Mouse (Mus musculus): ENCODE results near the gene Mob1b. TPM values are rescaled to one million over a fixed set of nuclear protein-coding genes. Genes with fewer than 3 reads are reported as not detected.

Gene Mob1b
- polyA plus RNA-seq, 1 experiment from 2014 or later, result 10.4 TPM

DNA sequence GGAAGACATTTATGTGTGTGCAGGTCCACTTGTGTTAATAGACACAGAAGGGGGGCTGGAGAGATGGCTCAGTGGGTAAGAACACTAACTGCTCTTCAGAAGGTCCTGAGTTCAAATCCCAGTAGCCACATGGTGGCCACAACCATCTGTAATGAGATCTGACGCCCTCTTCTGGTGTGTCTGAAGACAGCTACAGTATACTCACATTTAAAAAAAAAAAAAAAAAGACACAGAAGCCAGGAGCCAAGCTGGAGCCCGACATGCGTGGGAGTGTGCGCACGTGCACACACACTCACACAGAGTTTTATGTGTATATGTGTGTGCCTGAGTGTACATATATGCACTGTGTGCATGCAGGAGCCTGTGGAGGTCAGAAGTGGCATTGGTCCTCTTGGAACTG is 42.0 kb downstream of the Mob1b start:
- no peak for ATAC-seq (ENCODE audit: low read depth)
- H3K27me3 ChIP-seq (ENCODE audit: control insufficient read depth, insufficient read depth, low read depth, low read length), result no peaks in the 10 kb centered on the region
- WGBS (ENCODE audit: insufficient replicate concordance), result 91% methylated on average over 5 of the region's 5 CpGs
- peaks cover 24% of the 10 kb centered on the region for H3K4me1 ChIP-seq (ENCODE audit: control insufficient read depth, low read depth, low read length)
- H3K4me3 ChIP-seq (ENCODE audit: low read depth, low read length), result no peak overlapping the region
- peaks cover 3% of the 10 kb centered on the region for H3K36me3 ChIP-seq (ENCODE audit: control insufficient read depth, insufficient read depth)
- H3K9ac ChIP-seq (ENCODE audit: low read depth, low read length), result no peak overlapping the region
- no peaks in the 10 kb centered on the region for H3K9me3 ChIP-seq (replicated peaks; ENCODE audit: control insufficient read depth, low read length)
- H3K27ac ChIP-seq (ENCODE audit: low read length), result no peak overlapping the region
- no peak overlapping the region for H3K4me2 ChIP-seq (ENCODE audit: low read depth, low read length)

DNA sequence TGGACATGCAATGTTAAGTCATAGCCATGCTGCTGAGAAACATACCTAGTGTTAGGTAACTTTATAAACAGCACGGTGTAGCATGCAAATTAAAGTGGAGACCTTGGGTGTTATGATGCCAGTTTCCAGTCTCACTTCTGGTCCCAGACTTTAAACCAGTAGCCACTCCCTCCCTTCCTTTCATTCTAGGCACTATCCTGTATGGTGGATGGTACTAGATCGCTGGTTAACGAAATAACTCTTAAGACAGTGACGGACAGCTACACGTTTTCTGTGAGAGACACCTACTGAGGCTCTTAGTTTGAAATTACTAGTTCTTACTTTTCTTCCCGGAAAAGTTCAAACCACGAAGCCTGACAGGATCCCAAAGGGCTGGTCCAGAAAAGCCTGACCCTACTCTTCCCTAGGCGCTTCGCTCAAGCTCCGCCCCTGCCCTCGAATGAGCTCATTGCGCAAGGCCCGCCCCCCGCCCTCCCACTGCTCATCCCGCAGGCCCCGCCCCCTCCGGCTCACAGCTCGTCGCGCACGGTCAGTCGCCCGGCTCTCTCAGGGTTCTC is 43.9 kb downstream of the Mob1b start:
- peaks cover 34% of the 10 kb centered on the region for H3K4me1 ChIP-seq (ENCODE audit: control insufficient read depth, low read depth, low read length)
- no peaks in the 10 kb centered on the region for H3K27me3 ChIP-seq (ENCODE audit: control insufficient read depth, insufficient read depth, low read depth, low read length)
- peak overlapping the region; percentile 78 for H3K4me2 ChIP-seq (ENCODE audit: low read depth, low read length)
- WGBS (ENCODE audit: insufficient replicate concordance), result 1% methylated on average over 23 of the region's 23 CpGs
- peak overlapping the region; percentile 66 for H3K9ac ChIP-seq (ENCODE audit: low read depth, low read length)
- peak; percentile 19 for ATAC-seq (ENCODE audit: low read depth)
- peak overlapping the region; percentile 77 for H3K27ac ChIP-seq (ENCODE audit: low read length)
- no peaks in the 10 kb centered on the region for H3K9me3 ChIP-seq (replicated peaks; ENCODE audit: control insufficient read depth, low read length)
- peak overlapping the region; percentile 99 for H3K4me3 ChIP-seq (ENCODE audit: low read depth, low read length)
- H3K36me3 ChIP-seq (ENCODE audit: control insufficient read depth, insufficient read depth), result peaks cover 5% of the 10 kb centered on the region

DNA sequence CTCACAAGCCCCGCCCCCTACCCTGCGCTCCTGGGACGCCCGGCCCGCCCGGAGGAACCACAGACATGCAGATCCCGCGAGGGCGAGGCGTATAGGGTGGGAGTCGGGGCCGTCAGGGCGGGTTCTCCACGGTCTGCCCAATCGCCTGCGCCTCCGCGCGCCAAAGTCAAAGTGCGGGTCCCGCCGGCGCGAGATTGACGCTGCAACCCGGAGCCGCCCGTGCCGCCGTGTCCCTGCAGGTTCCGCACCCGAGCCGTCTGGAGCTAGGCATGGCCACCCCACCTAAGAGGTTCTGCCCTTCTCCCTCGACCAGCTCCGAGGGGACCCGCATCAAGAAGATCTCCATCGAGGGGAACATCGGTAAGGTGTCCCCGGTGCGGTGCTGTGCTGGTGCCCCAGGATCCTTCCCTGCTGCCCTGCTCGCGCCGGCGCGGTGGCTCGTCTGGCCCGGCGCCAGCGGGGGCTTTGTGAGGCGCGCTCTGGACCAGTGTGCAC is 44.4 kb downstream of the Mob1b start, which contains the start of gene Dck:
Gene Dck (plus strand): TSS at position 10 of the 495 bp plus-strand sequence.
- peak within 1 kb of the TSS; percentile 78 for H3K4me2 ChIP-seq (ENCODE audit: low read depth, low read length)
- H3K4me1 ChIP-seq (ENCODE audit: control insufficient read depth, low read depth, low read length), result peaks cover 34% of the 10 kb centered on the region
- H3K36me3 ChIP-seq (ENCODE audit: control insufficient read depth, insufficient read depth), result peaks cover 9% of the 10 kb centered on the region
- under 1% methylated on average over 50 of the region's 51 CpGs for WGBS (ENCODE audit: insufficient replicate concordance)
- ATAC-seq (ENCODE audit: low read depth), result peak; percentile 98
- H3K27ac ChIP-seq (ENCODE audit: low read length), result peak within 1 kb of the TSS; percentile 91
- H3K9me3 ChIP-seq (replicated peaks; ENCODE audit: control insufficient read depth, low read length), result no peaks in the 10 kb centered on the region
- H3K4me3 ChIP-seq (ENCODE audit: low read depth, low read length), result peak within 1 kb of the TSS; percentile 99
- no peaks in the 10 kb centered on the region for H3K27me3 ChIP-seq (ENCODE audit: control insufficient read depth, insufficient read depth, low read depth, low read length)
- H3K9ac ChIP-seq (ENCODE audit: low read depth, low read length), result peak within 1 kb of the TSS; percentile 93

DNA sequence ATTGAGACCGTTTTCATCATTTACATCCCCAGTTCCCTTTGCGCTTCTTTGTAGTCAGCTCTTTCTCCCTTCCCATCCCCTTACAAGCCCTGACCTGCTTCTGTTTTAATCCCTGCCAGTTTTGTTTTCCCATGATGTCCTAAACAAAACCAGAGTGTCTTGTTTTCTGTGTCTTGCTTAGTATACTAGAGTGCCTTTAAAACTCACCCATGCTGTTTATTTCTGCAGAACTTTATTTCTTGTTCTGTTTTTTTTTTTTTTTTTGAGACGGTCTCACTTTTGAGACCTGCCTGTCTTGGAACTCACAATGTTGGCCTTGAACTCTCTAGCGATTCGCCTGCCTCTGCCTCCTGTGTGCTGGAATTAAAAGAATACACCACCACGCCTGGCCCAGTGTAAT is 44.9 kb downstream of the Mob1b start:
- Histone ChIP-seq H3K4me2 (ENCODE audit: low read depth, low read length) (peak overlapping the region; percentile 77), H3K4me1 (ENCODE audit: control insufficient read depth, low read depth, low read length) (peaks cover 34% of the 10 kb centered on the region), H3K9me3 (replicated peaks; ENCODE audit: control insufficient read depth, low read length) (no peaks in the 10 kb centered on the region), H3K4me3 (ENCODE audit: low read depth, low read length) (peak overlapping the region; percentile 99), H3K27ac (ENCODE audit: low read length) (peak overlapping the region; percentile 91), H3K9ac (ENCODE audit: low read depth, low read length) (peak overlapping the region; percentile 93), H3K27me3 (ENCODE audit: control insufficient read depth, insufficient read depth, low read depth, low read length) (no peaks in the 10 kb centered on the region), H3K36me3 (ENCODE audit: control insufficient read depth, insufficient read depth) (peaks cover 14% of the 10 kb centered on the region)
- ATAC-seq (ENCODE audit: low read depth), result no peak
- WGBS (ENCODE audit: insufficient replicate concordance), result 4% methylated on average over 6 of the region's 6 CpGs

DNA sequence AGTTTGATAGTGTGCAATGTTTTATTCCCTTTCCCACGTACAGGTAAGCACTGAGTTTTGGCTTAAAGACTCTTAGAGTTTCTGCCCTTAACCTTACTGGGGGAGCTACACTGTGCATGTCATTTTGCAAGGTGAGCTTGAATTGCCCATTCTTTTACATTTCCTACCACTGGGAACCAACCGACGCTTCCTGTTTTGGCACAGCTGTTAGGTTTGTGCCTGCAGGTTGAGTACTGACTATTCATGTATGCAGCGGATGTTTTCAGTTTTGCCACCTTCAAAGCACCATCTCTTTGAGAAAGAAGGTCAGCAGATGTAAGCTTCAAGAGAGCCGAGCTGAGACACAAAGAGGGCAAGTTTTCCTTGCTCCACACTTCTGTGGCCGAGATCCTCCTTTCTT is 45.5 kb downstream of the Mob1b start:
- H3K4me2 ChIP-seq (ENCODE audit: low read depth, low read length), result peak overlapping the region; percentile 77
- H3K9me3 ChIP-seq (replicated peaks; ENCODE audit: control insufficient read depth, low read length), result no peaks in the 10 kb centered on the region
- peak overlapping the region; percentile 91 for H3K27ac ChIP-seq (ENCODE audit: low read length)
- peak overlapping the region; percentile 93 for H3K9ac ChIP-seq (ENCODE audit: low read depth, low read length)
- peak overlapping the region; percentile 99 for H3K4me3 ChIP-seq (ENCODE audit: low read depth, low read length)
- WGBS (ENCODE audit: insufficient replicate concordance), result 36% methylated on average over 6 of the region's 6 CpGs
- H3K36me3 ChIP-seq (ENCODE audit: control insufficient read depth, insufficient read depth), result peaks cover 18% of the 10 kb centered on the region
- peaks cover 34% of the 10 kb centered on the region for H3K4me1 ChIP-seq (ENCODE audit: control insufficient read depth, low read depth, low read length)
- no peaks in the 10 kb centered on the region for H3K27me3 ChIP-seq (ENCODE audit: control insufficient read depth, insufficient read depth, low read depth, low read length)
- no peak for ATAC-seq (ENCODE audit: low read depth)

DNA sequence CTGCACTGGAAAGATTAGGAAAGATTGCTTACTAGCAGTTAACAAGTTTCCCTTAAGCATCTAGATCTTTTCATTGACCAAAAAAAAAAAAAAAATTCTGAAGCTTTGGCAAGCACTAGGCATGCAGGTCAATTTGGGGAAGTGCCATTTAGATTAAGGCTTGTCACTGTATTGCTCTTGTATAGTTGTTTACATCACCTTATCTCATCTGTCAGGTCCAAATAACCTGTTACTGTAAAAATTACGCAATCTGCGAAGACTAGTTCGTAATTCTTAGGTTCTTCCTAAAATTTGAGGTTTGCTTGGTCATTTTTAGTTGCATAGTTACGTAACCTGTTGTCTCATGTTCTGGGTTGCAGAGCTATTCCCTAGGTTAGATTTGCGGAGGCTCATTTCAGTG is 46.2 kb downstream of the Mob1b start:
- ATAC-seq (ENCODE audit: low read depth), result no peak
- H3K4me1 ChIP-seq (ENCODE audit: control insufficient read depth, low read depth, low read length), result peaks cover 34% of the 10 kb centered on the region
- H3K4me2 ChIP-seq (ENCODE audit: low read depth, low read length), result peak overlapping the region; percentile 77
- H3K27ac ChIP-seq (ENCODE audit: low read length), result peak overlapping the region; percentile 91
- no peaks in the 10 kb centered on the region for H3K9me3 ChIP-seq (replicated peaks; ENCODE audit: control insufficient read depth, low read length)
- no peaks in the 10 kb centered on the region for H3K27me3 ChIP-seq (ENCODE audit: control insufficient read depth, insufficient read depth, low read depth, low read length)
- peaks cover 24% of the 10 kb centered on the region for H3K36me3 ChIP-seq (ENCODE audit: control insufficient read depth, insufficient read depth)
- H3K9ac ChIP-seq (ENCODE audit: low read depth, low read length), result peak overlapping the region; percentile 93
- peak overlapping the region; percentile 99 for H3K4me3 ChIP-seq (ENCODE audit: low read depth, low read length)
- 42% methylated on average over 5 of the region's 5 CpGs for WGBS (ENCODE audit: insufficient replicate concordance)

DNA sequence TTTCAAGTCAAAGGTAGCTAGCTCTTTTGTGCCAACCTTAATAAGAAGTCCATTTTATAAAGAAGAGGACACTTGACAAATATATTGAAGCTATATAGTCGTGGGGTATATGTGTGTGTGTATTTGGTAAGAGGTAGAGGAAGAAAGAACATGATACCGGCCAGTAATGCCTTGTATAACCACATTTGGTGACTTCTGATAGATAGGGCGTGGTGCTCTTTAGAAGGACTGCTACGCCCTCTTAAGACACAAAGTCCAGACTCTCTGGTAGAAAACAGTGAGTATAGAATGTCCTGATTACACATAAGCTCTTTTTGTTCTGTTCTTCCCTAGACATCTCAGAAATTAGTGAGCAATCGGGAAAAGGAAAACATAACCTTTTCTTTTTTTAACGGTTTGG is 47.5 kb downstream of the Mob1b start:
- Histone ChIP-seq H3K36me3 (ENCODE audit: control insufficient read depth, insufficient read depth) (peaks cover 36% of the 10 kb centered on the region), H3K27ac (ENCODE audit: low read length) (peak overlapping the region; percentile 91), H3K4me1 (ENCODE audit: control insufficient read depth, low read depth, low read length) (peaks cover 34% of the 10 kb centered on the region), H3K9ac (ENCODE audit: low read depth, low read length) (peak overlapping the region; percentile 93), H3K27me3 (ENCODE audit: control insufficient read depth, insufficient read depth, low read depth, low read length) (no peaks in the 10 kb centered on the region), H3K4me2 (ENCODE audit: low read depth, low read length) (peak overlapping the region; percentile 77), H3K4me3 (ENCODE audit: low read depth, low read length) (peak overlapping the region; percentile 99), H3K9me3 (replicated peaks; ENCODE audit: control insufficient read depth, low read length) (no peaks in the 10 kb centered on the region)
- ATAC-seq (ENCODE audit: low read depth), result peak; percentile 28
- WGBS (ENCODE audit: insufficient replicate concordance), result 27% methylated on average over 6 of the region's 6 CpGs

DNA sequence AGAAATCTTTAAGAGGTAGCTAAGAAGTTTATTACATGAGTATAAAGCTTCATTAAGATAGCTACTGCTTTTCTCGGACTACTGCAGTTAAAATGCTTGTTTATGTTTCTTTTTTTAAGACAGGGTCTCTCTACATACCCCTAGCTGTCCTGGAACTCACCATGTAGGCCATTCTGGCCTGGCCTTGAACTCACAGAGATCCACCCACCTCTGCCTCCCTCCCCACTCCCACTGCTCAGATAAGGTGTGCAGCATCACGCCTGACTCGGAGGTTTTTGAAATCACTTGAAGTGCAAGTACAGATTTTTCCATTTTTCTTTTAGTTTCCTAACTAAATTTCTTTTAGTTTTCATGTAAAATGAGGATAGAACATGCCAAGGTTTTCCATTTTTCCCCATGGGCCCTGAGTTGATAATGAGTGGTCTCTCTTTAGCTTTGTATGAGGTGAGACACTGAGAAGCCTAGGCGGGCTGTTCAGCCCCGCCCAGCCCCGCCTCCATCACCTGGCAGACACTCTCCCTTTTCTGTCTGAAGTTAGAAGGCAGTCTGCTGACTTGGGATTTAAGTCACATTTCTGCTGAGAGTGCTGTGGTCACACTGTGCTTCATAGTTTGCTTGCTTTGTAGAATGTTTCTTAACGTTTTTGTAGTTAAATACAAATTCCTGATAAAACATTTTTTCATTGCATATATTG is 61.6 kb downstream of the Mob1b start:
- H3K36me3 ChIP-seq (ENCODE audit: control insufficient read depth, insufficient read depth), result peaks cover 63% of the 10 kb centered on the region
- H3K27ac ChIP-seq (ENCODE audit: low read length), result no peak overlapping the region
- H3K4me3 ChIP-seq (ENCODE audit: low read depth, low read length), result no peak overlapping the region
- no peaks in the 10 kb centered on the region for H3K9me3 ChIP-seq (replicated peaks; ENCODE audit: control insufficient read depth, low read length)
- H3K4me1 ChIP-seq (ENCODE audit: control insufficient read depth, low read depth, low read length), result no peaks in the 10 kb centered on the region
- WGBS (ENCODE audit: insufficient replicate concordance), result 68% methylated on average over 7 of the region's 7 CpGs
- no peak overlapping the region for H3K9ac ChIP-seq (ENCODE audit: low read depth, low read length)
- H3K4me2 ChIP-seq (ENCODE audit: low read depth, low read length), result no peak overlapping the region
- no peaks in the 10 kb centered on the region for H3K27me3 ChIP-seq (ENCODE audit: control insufficient read depth, insufficient read depth, low read depth, low read length)
- no peak for ATAC-seq (ENCODE audit: low read depth)

DNA sequence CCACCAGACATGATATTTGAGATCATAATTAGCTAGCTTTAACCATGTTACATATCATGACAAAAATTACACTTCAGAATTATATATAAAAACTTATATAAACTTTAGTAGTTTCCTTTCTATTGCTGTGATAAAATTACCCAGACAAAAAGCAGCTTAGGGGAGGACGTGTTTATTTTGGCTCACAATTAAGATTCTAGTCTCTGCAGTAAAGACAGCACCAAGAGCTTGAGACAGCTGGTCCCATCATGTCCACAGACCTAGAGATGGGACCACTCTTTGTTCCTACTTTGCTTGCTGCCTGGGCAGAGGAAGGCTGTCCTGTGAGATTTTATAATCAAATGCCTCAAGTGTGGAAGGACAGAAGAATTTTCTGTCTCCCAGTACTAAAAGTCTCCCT is 64.4 kb downstream of the Mob1b start:
- H3K4me3 ChIP-seq (ENCODE audit: low read depth, low read length), result no peak overlapping the region
- no peak overlapping the region for H3K9ac ChIP-seq (ENCODE audit: low read depth, low read length)
- 83% methylated on average over 1 of the region's 1 CpGs for WGBS (ENCODE audit: insufficient replicate concordance)
- H3K9me3 ChIP-seq (replicated peaks; ENCODE audit: control insufficient read depth, low read length), result no peaks in the 10 kb centered on the region
- H3K4me1 ChIP-seq (ENCODE audit: control insufficient read depth, low read depth, low read length), result no peaks in the 10 kb centered on the region
- H3K36me3 ChIP-seq (ENCODE audit: control insufficient read depth, insufficient read depth), result peaks cover 50% of the 10 kb centered on the region
- H3K4me2 ChIP-seq (ENCODE audit: low read depth, low read length), result no peak overlapping the region
- H3K27me3 ChIP-seq (ENCODE audit: control insufficient read depth, insufficient read depth, low read depth, low read length), result no peaks in the 10 kb centered on the region
- no peak for ATAC-seq (ENCODE audit: low read depth)
- H3K27ac ChIP-seq (ENCODE audit: low read length), result no peak overlapping the region
